Mouse (Mus musculus): ENCODE data around the gene Ptpn6.

DNA sequence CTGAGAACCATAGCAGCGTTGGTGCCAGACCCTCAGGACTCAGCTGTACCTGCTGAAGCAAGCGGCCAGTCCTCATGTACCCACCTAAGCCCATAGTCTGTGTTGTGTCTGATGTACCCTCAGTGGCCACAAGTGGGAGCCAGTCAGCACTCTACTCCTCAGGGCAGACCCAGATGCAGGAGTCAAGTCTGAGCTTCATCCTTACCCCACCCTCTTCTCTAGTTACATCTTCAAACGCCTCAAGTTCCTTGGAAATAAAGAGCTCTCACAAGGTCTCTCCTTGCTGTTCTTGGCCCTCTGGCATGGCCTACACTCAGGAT, 35.8 kb downstream of the Ptpn6 start:
- TF ChIP-seq POLR2A (IDR thresholded peaks at IDR 0.05; ENCODE audit: low read depth, low read length): no peak
- peak; percentile 71; the same call in 1 of the 2 replicates for TF ChIP-seq CTCF (IDR thresholded peaks at IDR 0.05; ENCODE audit: extremely low read depth, insufficient read depth, insufficient read length, insufficient replicate concordance)

All from spleen, adult 2 months (tissue).